Mouse (Mus musculus): Measurements from ENCODE around the gene BC048671.

BC048671 gene

GRCm38 (mm10) chr6:90300919-90301318 lies at the start of gene BC048671:
TSS of gene BC048671 (plus strand) at chr6:90301219.
- DNase-seq (ENCODE audit: low read depth, low spot score) = no peak

- peak; percentile 5 for DNase-seq (ENCODE audit: low read depth, low spot score)
Observed at GRCm38 (mm10) chr6:90288265-90288664, 12.8 kb upstream of the BC048671 start.

- no peak for DNase-seq (ENCODE audit: low read depth, low spot score)
Observed at GRCm38 (mm10) chr6:90306315-90306975, 5.4 kb downstream of the BC048671 start.

DNA sequence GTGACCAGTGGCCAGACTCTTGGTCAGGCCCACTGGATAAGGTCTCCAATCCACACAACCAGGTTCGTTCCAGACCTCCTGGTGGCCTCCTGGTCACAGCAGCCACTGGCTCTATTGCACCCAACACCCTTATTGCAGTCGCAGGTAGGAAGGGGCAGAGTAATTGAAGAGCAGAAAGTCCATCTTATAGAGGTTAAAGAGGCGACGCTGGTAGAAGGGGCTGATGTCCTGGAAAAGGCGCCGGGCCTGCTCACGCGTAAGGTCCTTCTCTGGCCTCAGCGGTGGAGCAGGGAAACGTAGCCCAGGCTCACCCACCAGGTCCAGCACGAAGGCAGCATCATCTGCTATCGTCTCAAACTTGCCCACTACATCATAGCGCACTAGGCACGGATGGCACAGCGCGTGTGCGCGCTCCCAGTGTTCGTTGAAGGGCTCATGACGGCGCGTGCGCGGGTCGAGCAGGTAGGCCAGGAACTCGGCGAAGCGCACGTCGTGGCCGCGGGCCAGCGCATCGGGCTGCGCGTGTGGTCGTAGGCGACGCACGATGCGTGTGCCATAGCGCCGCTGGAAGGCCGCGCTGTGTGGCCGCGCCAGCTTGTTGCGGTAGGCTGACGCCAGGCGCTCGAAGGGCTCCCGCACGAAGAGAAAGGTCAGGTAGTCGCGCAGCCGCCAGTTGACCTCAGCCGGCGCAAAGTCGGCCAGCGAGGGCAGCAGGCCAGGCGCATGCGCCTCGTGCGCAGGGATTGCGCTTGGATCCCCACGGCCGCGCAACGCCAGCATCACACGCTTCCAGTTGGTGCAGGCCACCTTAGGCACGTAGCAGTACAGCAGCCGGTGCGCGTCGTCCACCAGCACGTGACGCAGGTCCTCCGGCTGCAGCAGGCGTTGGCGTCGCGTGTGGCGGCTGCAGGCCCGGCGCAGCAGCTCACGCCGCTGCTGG lies 8.1 kb downstream of the BC048671 start:
- no peak for DNase-seq (ENCODE audit: low read depth, low spot score)

DNA sequence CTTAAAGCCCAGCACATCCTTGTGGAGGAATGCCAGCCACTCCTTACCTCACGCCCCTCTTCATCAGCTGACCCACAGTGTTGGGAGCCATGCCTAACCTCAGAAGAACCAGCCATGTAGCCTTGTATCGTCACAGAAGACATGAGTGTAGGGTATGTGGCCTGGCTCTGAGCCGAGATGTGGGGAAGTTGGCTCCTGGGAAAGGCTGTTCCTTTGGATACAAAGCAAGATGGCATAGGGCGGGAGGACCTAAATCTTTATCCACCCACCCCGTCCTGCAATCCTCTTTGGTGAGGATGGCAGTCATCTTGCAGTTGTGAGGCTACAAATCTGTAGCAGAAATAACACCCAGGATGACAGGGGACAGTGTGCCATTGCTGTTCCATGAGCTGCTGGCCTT lies 14.9 kb downstream of the BC048671 start:
- no peak for DNase-seq (ENCODE audit: low read depth, low spot score)

GRCm38 (mm10) chr6:90317510-90318258 lies 16.7 kb downstream of the BC048671 start:
- no peak for DNase-seq (ENCODE audit: low read depth, low spot score)

DNA sequence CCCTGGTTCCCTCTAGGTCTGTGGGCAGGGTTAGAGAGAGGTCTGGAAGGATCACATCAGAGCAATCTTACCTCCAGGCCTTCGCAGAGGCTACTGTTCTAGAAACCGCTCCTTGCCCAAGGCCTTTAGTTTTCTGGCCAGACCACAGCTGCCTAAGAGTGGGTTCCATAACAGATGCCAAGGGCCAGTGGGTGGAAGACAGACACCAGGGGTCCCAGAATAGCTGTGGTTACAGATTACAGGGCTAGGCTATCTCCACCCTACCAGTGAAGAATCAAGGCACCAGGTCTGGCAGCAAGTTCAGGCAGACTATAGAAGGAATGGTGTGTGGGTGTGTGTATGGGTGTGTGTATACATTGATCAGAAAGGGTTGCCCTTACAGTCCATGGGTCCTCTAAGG lies 18.0 kb downstream of the BC048671 start:
- no peak for DNase-seq (ENCODE audit: low read depth, low spot score)

DNA sequence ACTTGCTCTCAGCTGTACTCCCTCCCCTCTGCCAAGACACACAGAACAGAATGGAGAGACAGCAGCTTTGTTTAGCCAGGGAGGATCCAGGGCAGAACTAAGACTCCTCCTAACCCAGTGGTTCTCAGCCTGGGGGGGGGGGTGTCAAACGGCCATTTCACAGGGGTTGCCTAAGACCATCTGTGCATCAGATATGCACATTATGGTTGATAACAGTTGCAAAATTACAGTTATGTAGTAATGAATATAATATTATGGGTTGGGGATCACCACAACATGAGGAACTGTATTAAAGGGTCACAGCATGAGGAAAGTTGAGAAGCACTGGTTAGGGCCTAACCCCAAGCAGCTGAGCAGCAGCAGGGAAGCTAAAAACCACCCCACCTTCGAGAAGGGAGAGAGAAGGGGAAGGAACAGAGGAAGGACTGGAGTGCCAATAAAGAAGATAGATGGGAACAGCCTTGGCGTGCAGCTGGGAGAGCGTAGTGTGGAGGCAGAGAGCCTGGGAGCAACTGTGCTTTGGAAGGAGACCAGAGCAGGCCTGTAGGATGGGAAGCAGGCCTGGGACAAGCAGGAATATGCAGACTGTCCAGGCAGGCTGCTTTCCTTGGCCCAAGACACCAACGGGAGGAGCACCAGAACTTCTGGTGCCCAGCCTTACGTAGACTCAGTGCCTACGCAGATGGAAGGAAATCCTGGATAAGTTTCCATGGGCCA lies 18.6 kb downstream of the BC048671 start:
- no peak for DNase-seq (ENCODE audit: low read depth, low spot score)

- DNase-seq (ENCODE audit: low read depth, low spot score) = no peak
Observed at GRCm38 (mm10) chr6:90320429-90320828, 19.4 kb downstream of the BC048671 start.

GRCm38 (mm10) chr6:90321811-90322210 lies 20.8 kb downstream of the BC048671 start:
- no peak for DNase-seq (ENCODE audit: low read depth, low spot score)

- DNase-seq (ENCODE audit: low read depth, low spot score) = no peak
Observed at GRCm38 (mm10) chr6:90324026-90324425, 23.0 kb downstream of the BC048671 start.

DNA sequence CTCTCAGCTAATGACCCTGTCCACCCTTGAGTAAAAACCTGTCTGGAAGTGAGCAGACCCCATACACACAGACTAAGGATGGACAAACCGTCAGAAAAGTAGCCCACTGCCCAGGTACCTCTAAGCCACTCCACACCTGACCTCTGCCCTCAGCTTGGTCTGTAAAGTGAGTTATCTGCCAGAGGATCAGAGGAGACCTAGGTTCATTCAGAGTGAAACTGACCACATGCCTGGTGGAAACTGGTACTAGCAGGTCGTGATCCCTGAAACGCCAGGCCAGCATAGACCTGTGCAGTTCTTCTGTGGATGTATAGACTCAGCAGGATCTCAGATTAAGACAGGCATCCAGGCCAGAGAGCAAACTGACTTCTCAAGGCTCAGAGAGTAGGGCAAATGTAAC lies 23.4 kb downstream of the BC048671 start:
- DNase-seq (ENCODE audit: low read depth, low spot score) = no peak

DNA sequence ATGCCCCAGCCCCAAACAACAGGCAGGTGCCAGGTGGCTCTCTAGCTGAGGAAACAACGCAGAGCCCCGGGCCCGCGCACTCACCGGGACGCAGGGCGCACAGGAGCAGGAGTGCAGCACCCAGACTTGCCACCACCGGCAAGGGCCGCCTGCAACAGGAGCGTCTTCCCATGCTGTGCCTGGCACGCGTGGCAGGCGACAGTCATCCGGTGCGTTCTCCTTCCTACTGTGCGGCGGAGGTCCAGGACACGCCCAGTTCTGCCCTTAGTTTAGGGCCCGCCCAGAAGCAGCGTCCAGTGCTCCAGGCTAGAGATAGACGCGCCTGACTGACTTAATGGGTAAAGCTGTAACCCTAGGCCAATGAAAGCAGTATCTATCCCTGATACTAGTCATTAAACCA lies 24.0 kb downstream of the BC048671 start, which contains the start of gene Chst13:
Chst13 (minus strand) TSS at position 195 of the 400 bp plus-strand sequence.
- no peak for DNase-seq (ENCODE audit: low read depth, low spot score)

DNA sequence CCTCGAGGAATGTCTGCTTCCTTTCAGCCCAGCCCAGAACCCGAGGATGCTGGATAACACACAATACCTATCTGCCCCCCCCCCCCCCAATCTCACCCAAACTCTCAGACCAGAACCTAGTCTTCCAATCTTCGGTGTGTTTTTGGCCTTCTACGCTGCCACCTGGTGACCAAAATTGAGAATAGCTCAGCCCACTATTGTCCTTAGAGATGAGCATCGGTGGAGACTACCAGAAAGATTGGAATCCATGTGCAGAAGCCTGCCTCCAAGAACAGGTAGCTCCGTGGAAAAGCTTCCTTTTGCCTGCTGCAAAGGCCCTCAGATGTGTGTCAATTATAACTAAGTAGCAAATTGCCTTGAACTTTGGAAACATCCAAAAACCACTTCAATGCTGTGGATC lies 26.7 kb downstream of the BC048671 start:
- peak; percentile 9 for DNase-seq (ENCODE audit: low read depth, low spot score)

DNA sequence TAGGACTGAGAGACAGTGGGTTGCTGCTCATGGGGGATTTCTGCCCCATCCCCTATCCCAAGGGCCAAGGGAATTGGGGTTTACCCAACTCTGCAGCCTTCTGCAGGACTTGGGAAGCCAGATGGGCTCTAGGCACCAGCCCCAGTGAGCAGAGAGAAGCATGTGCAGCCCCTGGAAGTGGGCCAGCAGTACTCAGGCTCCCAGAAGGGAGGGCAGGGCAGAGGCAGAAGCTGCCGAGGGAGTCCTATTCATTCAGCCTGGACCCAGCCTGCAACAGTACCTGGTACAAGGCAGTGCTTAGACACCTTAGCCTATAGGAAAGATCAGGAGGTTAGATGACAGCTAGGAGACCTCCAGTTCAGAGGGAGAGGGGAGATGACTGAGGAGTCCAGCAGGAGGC lies 28.9 kb downstream of the BC048671 start:
- no peak for DNase-seq (ENCODE audit: low read depth, low spot score)

GRCm38 (mm10) chr6:90332561-90333425 lies 31.8 kb downstream of the BC048671 start, which contains the start of gene Uroc1:
TSS of gene Uroc1 (plus strand) at chr6:90333284.
- no peak for DNase-seq (ENCODE audit: low read depth, low spot score)

- no peak for DNase-seq (ENCODE audit: low read depth, low spot score)
Observed at GRCm38 (mm10) chr6:90334244-90334643, 33.2 kb downstream of the BC048671 start.

DNA sequence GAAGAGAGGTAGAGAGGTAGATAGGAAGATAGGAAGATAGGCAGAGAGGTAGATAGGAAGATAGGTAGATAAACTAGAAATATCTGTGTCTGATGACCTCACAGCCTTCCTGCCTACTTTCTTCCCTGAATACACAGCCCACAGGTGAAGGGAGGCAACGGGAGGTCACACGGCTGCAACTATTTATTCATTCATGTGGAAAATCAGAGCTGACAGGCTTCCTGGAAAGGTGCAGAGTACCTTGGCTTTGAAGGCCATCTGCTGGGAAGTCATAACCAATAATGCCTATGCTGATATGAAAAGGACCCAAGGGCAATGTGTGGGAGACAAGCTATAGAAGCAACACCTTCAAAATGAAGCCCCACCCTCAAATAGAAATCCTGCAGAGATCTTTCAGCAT lies 41.3 kb downstream of the BC048671 start:
- DNase-seq (ENCODE audit: low read depth, low spot score) = no peak

DNA sequence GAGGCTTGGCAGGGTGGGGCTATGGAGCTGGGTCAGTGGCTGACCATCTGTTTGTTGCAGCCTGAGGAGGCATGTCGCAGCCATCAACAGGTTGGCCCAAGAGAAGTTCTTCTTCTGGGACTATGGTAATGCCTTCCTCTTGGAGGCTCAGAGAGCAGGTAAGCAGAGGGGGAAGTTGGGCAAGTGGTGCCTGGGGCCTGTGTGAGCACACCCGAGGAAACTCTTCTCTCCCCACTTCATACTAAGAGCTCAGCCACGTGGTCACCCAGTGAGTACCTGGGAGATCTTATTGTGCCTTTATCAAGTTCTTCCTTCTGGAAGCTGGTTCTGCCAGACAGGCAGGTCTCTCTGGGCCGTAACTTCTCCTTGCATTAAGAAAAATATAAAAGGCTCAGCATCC lies 46.2 kb downstream of the BC048671 start:
- DNase-seq (ENCODE audit: low read depth, low spot score) = no peak

- DNase-seq (ENCODE audit: low read depth, low spot score) = no peak
Observed at GRCm38 (mm10) chr6:90348500-90348899, 47.5 kb downstream of the BC048671 start.
